Mouse (Mus musculus) 416B (cell line): ENCODE results near the gene Rem2.
A peak's percentile ranks its signal among the peaks of the same experiment; 100 is the strongest.

Experiments
- DNase-seq: peaks from one replicate; pipeline ENCODE4 v3.0.0; 2011; ENCODE audit warnings: low read depth

Gene Rem2

GRCm38 (mm10) chr14:54475941-54476844, at the start of gene Rem2:
Gene Rem2 (plus strand): TSS chr14:54476100.
- no peak for DNase-seq

GRCm38 (mm10) chr14:54426689-54427398, 49.1 kb upstream of the Rem2 start, which contains the start of gene Mrpl52:
Gene Mrpl52 (plus strand): TSS chr14:54426909.
- DNase-seq: peak; percentile 94

- DNase-seq: peak; percentile 53
Measured at GRCm38 (mm10) chr14:54427696-54428095, 48.2 kb upstream of the Rem2 start.

- no peak for DNase-seq
Measured at GRCm38 (mm10) chr14:54428421-54428820, 47.5 kb upstream of the Rem2 start.

- DNase-seq: no peak
Measured at GRCm38 (mm10) chr14:54429332-54430093, 46.4 kb upstream of the Rem2 start.

GRCm38 (mm10) chr14:54430406-54431145, 45.3 kb upstream of the Rem2 start:
- no peak for DNase-seq

GRCm38 (mm10) chr14:54431334-54432077, 44.4 kb upstream of the Rem2 start, which contains the start of gene Mmp14:
Gene Mmp14 (plus strand): TSS chr14:54431612.
- DNase-seq: no peak

- DNase-seq: no peak
Measured at GRCm38 (mm10) chr14:54432078-54432836, 43.6 kb upstream of the Rem2 start.

GRCm38 (mm10) chr14:54432837-54433830, 42.8 kb upstream of the Rem2 start:
- DNase-seq: peak; percentile 68

- no peak for DNase-seq
Measured at GRCm38 (mm10) chr14:54433941-54434531, 41.9 kb upstream of the Rem2 start.

- DNase-seq: peak; percentile 35
Measured at GRCm38 (mm10) chr14:54435194-54435918, 40.5 kb upstream of the Rem2 start.

GRCm38 (mm10) chr14:54439155-54439554, 36.7 kb upstream of the Rem2 start:
- no peak for DNase-seq

GRCm38 (mm10) chr14:54439610-54440009, 36.3 kb upstream of the Rem2 start:
- DNase-seq: no peak

- no peak for DNase-seq
Measured at GRCm38 (mm10) chr14:54440538-54440937, 35.4 kb upstream of the Rem2 start.

GRCm38 (mm10) chr14:54441365-54441764, 34.5 kb upstream of the Rem2 start:
- DNase-seq: no peak

GRCm38 (mm10) chr14:54442548-54442947, 33.4 kb upstream of the Rem2 start:
- DNase-seq: peak; percentile 26

- no peak for DNase-seq
Measured at GRCm38 (mm10) chr14:54443196-54443595, 32.7 kb upstream of the Rem2 start.
